Mouse (Mus musculus) right cerebral cortex, postnatal 10 days (tissue): Measurements from ENCODE around the gene Dnm2.

Experiments used
- DNase-seq, 2 experiments: peaks; one replicate each; pipeline ENCODE4 v3.0.0; 2021; ENCODE audit warnings: low spot score in 2 of 2

Dnm2 gene

DNA sequence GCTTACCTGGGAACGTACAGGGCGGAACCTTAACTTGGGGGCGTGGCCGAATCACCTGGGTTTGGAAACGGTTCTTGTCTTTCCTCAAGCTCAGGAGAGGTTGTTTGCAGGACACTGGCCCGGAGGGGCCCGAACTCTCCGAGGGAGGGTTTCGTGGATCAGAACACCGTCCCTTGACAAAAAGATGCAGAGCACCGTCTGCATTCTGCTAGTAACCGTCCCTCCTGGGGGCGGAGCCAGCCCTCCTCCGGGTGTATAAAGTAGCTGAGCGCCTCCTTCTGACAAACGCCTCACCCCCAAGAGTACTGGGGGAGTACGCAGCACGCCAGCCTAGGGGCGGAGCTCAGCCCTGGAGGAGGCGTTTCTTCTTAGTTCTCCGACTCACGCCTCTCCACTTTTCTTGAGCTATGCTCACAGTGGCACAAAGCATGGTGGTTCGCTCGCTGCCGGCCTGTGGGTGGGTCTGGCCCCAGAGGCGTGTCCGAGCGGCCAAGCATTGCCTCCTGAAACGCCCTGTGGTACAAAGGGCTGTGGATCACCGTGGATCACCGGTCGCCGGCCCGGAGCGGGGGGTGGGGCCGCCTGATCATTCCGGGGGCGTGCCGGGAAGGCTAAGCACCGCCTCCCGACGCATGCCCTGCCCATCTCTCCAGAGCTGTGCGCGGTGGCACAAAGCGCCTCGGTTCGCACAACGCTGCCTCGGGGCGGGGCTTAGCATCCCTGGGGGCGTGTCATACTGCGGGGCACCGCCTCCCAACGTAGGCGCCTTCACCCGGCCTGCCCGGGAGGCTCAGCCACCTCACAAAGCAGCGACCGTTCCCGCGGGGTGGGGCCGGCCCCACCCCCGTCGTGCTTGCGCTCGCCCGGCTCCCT, 121.4 kb downstream of the Dnm2 start:
- peak; percentile 99 for DNase-seq

DNA sequence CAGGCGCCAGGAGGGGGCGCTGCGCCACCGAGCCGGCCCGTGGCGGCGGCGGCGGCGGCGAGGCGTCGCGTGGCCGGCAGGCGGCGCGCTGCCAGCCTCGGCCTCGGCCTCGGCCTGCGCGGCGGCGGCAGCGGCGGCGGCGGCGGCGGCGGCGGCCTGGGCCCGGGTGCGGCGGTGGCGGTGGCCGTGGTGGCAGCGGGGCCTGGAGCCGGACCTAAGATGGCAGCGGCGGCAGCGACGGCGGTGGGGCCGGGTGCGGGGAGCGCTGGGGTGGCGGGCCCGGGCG, 122.0 kb downstream of the Dnm2 start, which contains the start of gene Carm1:
Gene Carm1 (plus strand): TSS at position 106 of the 286 bp plus-strand sequence.
- DNase-seq = no peak

DNA sequence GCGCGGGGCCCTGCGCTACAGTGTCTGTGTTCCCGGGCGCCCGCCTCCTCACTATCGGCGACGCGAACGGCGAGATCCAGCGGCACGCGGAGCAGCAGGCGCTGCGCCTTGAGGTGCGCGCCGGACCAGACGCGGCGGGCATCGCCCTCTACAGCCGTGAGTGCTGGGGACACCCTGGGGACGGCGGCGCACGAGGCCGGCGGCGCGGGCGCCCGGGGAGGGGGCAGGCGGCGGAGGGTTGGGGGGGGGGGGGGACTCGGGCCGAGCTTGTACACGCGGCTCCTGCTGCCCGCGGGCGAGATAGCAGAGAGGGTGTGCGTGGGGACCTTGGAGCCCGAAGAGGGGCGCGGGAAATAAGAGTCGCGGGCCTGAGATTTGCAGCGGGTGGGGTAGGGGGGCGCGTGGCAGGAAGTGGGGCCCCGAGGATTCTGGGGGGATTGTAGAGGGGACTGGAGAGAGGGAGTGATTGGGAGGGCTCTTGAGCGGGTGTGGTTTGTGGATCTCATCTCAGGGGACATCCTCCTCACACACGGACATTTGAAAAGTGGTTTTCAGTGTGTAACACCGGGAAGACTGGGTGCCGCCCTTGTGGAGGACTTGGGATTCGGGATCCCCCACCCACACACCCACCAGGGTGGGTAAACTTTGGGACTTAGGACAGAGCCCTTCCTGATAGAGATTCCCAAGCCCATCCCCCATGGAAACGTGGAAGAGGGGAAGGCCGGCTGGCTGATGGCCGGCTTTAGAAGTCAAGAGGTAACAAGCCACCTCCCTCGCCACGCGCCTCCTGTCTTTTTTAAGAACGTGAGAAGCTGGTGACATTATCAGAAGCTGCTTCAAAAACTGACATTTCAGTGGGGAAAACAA, 122.6 kb downstream of the Dnm2 start:
- peak; percentile 73 to 74 for DNase-seq

DNA sequence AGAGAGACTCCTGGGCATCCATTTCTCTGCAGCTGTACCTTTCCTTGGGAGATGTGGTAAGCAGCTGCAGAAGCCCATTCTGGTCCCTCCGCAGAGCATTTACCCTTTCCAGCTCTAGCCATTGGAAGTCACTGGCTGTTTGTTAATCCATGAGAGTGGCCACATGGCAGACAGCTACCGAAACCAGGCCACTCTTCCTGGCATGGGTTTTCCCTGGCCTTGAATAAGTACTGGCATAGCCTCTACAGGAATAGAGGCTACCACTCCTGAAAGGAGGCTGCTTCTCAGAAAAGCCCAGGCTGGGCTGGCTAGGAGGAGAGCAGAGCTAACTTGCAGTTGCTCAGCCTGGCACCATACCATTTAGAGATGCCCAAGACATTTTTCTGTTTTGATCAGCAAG, 126.3 kb downstream of the Dnm2 start:
- no peak for DNase-seq

DNA sequence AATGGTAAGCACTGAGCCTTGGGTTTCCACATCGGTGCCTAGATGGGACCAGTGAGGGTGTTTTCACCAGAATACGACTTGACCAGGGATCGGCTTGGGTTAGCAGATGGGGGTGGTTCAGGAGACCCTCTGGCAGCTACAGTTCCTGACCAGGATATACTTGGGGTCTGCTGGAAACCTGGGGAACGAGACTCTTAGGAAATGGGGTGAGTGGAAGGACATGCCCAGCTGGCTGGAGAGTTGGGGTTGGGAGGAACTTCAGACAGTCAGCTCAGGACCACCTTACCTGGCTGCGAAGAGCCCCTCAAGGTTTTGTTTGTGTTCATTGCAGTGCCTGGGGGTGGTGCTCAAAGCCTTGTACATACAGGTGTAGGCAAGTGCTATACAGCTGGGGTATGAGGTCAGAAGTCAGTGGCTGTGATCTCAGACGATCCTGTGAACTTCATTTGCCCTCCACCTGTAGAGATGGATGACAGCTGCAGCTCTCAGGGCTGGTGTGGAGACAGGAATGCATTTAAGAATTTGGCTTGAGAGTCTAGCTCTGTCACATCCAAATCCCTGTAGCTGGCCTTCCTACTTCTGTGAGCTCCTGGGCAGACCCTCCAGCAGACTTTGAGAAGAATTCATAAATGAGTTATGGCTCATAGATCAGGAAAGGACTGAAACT, 129.0 kb downstream of the Dnm2 start:
- no peak for DNase-seq

DNA sequence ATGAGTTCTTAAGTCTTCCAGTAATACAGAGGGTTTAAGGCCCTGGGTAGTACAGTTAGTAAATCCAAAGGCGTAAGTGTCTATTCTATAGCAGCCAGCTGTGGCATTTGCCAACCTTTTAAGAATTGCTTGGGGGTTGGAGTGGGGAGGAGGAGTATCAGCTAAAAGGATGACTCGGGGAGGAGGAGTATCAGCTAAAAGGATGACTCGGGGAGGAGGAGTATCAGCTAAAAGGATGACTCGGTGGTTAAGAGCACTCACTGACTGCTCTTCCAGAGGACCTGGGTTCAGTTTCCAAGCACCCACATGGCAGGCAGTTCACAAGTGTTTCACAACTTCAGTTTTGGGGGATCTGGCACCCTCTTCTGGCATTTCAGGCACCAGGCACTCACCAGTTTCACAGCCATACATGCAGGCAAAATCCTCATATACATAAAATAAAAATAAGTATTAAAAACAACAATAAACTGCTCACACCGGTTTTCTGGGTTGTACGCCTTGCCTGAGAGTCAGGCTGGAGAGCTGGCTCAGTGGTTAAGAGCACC, 130.6 kb downstream of the Dnm2 start:
- no peak for DNase-seq

DNA sequence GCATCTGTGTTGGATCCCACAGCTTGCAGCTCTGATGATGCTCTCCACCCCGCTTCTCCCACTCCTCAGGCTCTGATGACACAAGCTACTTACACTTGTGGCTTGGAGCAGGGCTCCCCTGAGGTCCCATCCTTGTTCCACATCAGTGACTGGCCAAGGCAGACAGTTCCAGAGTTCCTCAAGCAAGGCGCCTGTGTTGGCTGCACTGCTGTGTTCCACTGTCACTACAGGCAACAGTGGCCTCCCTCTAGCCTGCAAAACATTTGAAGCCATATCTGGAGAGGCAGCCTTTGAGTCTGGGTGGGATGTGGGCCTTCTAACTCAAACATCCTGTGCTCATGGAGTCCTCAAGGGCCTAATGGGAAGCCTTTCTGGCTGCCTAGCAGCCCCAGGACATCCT, 132.3 kb downstream of the Dnm2 start:
- DNase-seq = no peak
